Mouse (Mus musculus) T-helper 17 cell (primary cell): ENCODE measurements around the gene Tcf7l2.

Experiments
- in situ Hi-C, 2 experiments: fragments of 300-600 bp; cut with MboI, MseI; formaldehyde crosslinking; loops; 1 replicate in 1 of 2; 2 replicates in 1 of 2; pipeline ENCODE4 v1.15.1; 2025; ENCODE audit warnings: high pct_unique_total_duplicates in 2 of 2

Gene Tcf7l2

GRCm38 (mm10) chr19:55741439-55741928 lies at the start of gene Tcf7l2:
Gene Tcf7l2, plus strand, starts transcription at chr19:55741820.
- in situ Hi-C loops, result no loop called here

GRCm38 (mm10) chr19:55694651-55695050 lies 47.0 kb upstream of the Tcf7l2 start:
- in situ Hi-C loops, result loop anchor here in 1 of 2 experiments (5.0 kb wide), 1 partner anchor 542 kb away; no protein-coding TSS in a partner anchor

- in situ Hi-C loops, result no loop called here
These were observed 46.2 kb upstream of the Tcf7l2 start for GRCm38 (mm10) chr19:55695418-55695817.

- in situ Hi-C loops, result no loop called here
These were observed 42.7 kb upstream of the Tcf7l2 start for GRCm38 (mm10) chr19:55698892-55699291.

- in situ Hi-C loops, result loop anchor here in 1 of 2 experiments (25.0 kb wide), 1 partner anchor 1913 kb away; no protein-coding TSS in a partner anchor
These were observed 41.4 kb upstream of the Tcf7l2 start for GRCm38 (mm10) chr19:55700214-55700568.

- in situ Hi-C loops, result loop anchor here in 1 of 2 experiments (25.0 kb wide), 1 partner anchor 1913 kb away; no protein-coding TSS in a partner anchor
These were observed 40.9 kb upstream of the Tcf7l2 start for GRCm38 (mm10) chr19:55700569-55701282.

GRCm38 (mm10) chr19:55701283-55701633 lies 40.4 kb upstream of the Tcf7l2 start:
- in situ Hi-C loops, result loop anchor here in 1 of 2 experiments (25.0 kb wide), 1 partner anchor 1914 kb away; no protein-coding TSS in a partner anchor

GRCm38 (mm10) chr19:55702081-55702480 lies 39.5 kb upstream of the Tcf7l2 start:
- in situ Hi-C loops, result loop anchor here in 1 of 2 experiments (25.0 kb wide), 1 partner anchor 1915 kb away; no protein-coding TSS in a partner anchor

- in situ Hi-C loops, result loop anchor here in 1 of 2 experiments (25.0 kb wide), 1 partner anchor 1915 kb away; no protein-coding TSS in a partner anchor
These were observed 38.9 kb upstream of the Tcf7l2 start for GRCm38 (mm10) chr19:55702716-55703115.

GRCm38 (mm10) chr19:55704071-55704470 lies 37.5 kb upstream of the Tcf7l2 start:
- in situ Hi-C loops, result loop anchor here in 1 of 2 experiments (25.0 kb wide), 1 partner anchor 1917 kb away; no protein-coding TSS in a partner anchor

- in situ Hi-C loops, result loop anchor here (5.0 to 25.0 kb wide), 2 partner anchors 626 to 1919 kb away; no protein-coding TSS in a partner anchor
These were observed 35.3 kb upstream of the Tcf7l2 start for GRCm38 (mm10) chr19:55706300-55706699.

- in situ Hi-C loops, result loop anchor here (5.0 to 25.0 kb wide), 2 partner anchors 625 to 1920 kb away; no protein-coding TSS in a partner anchor
These were observed 34.8 kb upstream of the Tcf7l2 start for GRCm38 (mm10) chr19:55706806-55707205.

- in situ Hi-C loops, result loop anchor here (5.0 to 25.0 kb wide), 2 partner anchors 624 to 1921 kb away; no protein-coding TSS in a partner anchor
These were observed 33.5 kb upstream of the Tcf7l2 start for GRCm38 (mm10) chr19:55708031-55708554.

- in situ Hi-C loops, result loop anchor here in 1 of 2 experiments (25.0 kb wide), 1 partner anchor 1924 kb away; no protein-coding TSS in a partner anchor
These were observed 30.8 kb upstream of the Tcf7l2 start for GRCm38 (mm10) chr19:55710841-55711240.

- in situ Hi-C loops, result loop anchor here in 1 of 2 experiments (25.0 kb wide), 1 partner anchor 1924 kb away; no protein-coding TSS in a partner anchor
These were observed 29.9 kb upstream of the Tcf7l2 start for GRCm38 (mm10) chr19:55711701-55712100.

GRCm38 (mm10) chr19:55712678-55713077 lies 28.9 kb upstream of the Tcf7l2 start:
- in situ Hi-C loops, result loop anchor here in 1 of 2 experiments (25.0 kb wide), 1 partner anchor 1925 kb away; no protein-coding TSS in a partner anchor

- in situ Hi-C loops, result loop anchor here in 1 of 2 experiments (25.0 kb wide), 1 partner anchor 1927 kb away; no protein-coding TSS in a partner anchor
These were observed 27.6 kb upstream of the Tcf7l2 start for GRCm38 (mm10) chr19:55714015-55714414.

- in situ Hi-C loops, result loop anchor here in 1 of 2 experiments (25.0 kb wide), 1 partner anchor 1927 kb away; no protein-coding TSS in a partner anchor
These were observed 27.0 kb upstream of the Tcf7l2 start for GRCm38 (mm10) chr19:55714665-55715064.

GRCm38 (mm10) chr19:55719083-55719482 lies 22.5 kb upstream of the Tcf7l2 start:
- in situ Hi-C loops, result loop anchor here in 1 of 2 experiments (25.0 kb wide), 1 partner anchor 1932 kb away; no protein-coding TSS in a partner anchor

GRCm38 (mm10) chr19:55719524-55720408 lies 21.9 kb upstream of the Tcf7l2 start:
- in situ Hi-C loops, result loop anchor here in 1 of 2 experiments (25.0 kb wide), 1 partner anchor 1932 kb away; no protein-coding TSS in a partner anchor
